Mouse (Mus musculus) stomach, embryonic 16.5 days (tissue): ENCODE results near the gene Rcor2. TPM values are rescaled to one million over a fixed set of nuclear protein-coding genes. Genes with fewer than 3 reads are reported as not detected.

ENCODE experiments used
- ATAC-seq: fragments of 200-750 bp; cut with Nextera tagmentation; 2 replicates; pipeline ENCODE4 v1.8.0; 2017; ENCODE audit warnings: moderate number of reproducible peaks, moderate TSS enrichment; ENCODE audit not compliant: insufficient read depth, low FRiP score
- H3K27ac ChIP-seq: fragments of 300-500 bp; sonication (generic); 2 replicates; pipeline ENCODE4 v1.5.1; 2014; ENCODE audit warnings: low read length
- H3K27me3 ChIP-seq: fragments of 300-500 bp; sonication (generic); 2 replicates; pipeline ENCODE4 v1.6.1; 2014; ENCODE audit warnings: low read length, control low read depth, mixed read lengths; ENCODE audit not compliant: control insufficient read depth, insufficient read depth
- H3K36me3 ChIP-seq: fragments of 300-500 bp; sonication (generic); 2 replicates; pipeline ENCODE4 v1.6.1; 2014; ENCODE audit warnings: low read length; ENCODE audit not compliant: control insufficient read depth, insufficient read depth
- H3K4me1 ChIP-seq: fragments of 300-500 bp; sonication (generic); 2 replicates; pipeline ENCODE4 v1.6.1; 2014; ENCODE audit warnings: low read length, control low read depth, mixed read lengths; ENCODE audit not compliant: control insufficient read depth, insufficient read depth
- H3K4me2 ChIP-seq: fragments of 300-500 bp; sonication (generic); 2 replicates; pipeline ENCODE4 v1.6.1; 2014; ENCODE audit warnings: low read depth, low read length, mixed read lengths
- H3K4me3 ChIP-seq: fragments of 300-500 bp; sonication (generic); replicated peaks from 2 replicates; pipeline ENCODE4 v1.5.1; 2014; ENCODE audit warnings: mild to moderate bottlenecking, low read length
- H3K9ac ChIP-seq: fragments of 300-500 bp; sonication (generic); 2 replicates; pipeline ENCODE4 v1.6.1; 2014; ENCODE audit warnings: low read length
- H3K9me3 ChIP-seq: fragments of 300-500 bp; sonication (generic); replicated peaks from 2 replicates; pipeline ENCODE4 v1.6.1; 2016; ENCODE audit warnings: low read length, control low read depth; ENCODE audit not compliant: control insufficient read depth
- WGBS: fragments of 180-500 bp; shearing (Covaris S2); extraction: QIAGEN DNeasy Blood & Tissue Kit; methylation state at CpG from one replicate; pipeline ENCODE4 v1.1.7; 2014; 5-methylcytosine and 5-hydroxymethylcytosine counted together
- polyA plus RNA-seq: library from polyadenylated mRNA; unstranded; fragments of >200 nt; fragmentation: Nextera tagmentation; extraction: Ambion mirVana; gene quantifications from 2 replicates; pipeline ENCODE4 v1.2.1, GENCODE M21; 2015

Rcor2 gene
- polyA plus RNA-seq, 1 experiment from 2014 or later: 5.4 TPM

GRCm38 (mm10) chr19:7307995-7308770 is 41.1 kb downstream of the Rcor2 start:
- 38% methylated on average over 8 of the region's 8 CpGs for WGBS
- Histone ChIP-seq H3K27ac (peak overlapping the region; percentile 98), H3K27me3 (no peaks in the 10 kb centered on the region), H3K9me3 (no peaks in the 10 kb centered on the region), H3K36me3 (no peaks in the 10 kb centered on the region), H3K4me3 (no peak overlapping the region), H3K4me1 (peaks cover 77% of the 10 kb centered on the region), H3K9ac (peak overlapping the region; percentile 15; the same call in 1 of the 2 replicates), H3K4me2 (peak overlapping the region; percentile 32)
- peak; percentile 79 for ATAC-seq

- Histone ChIP-seq H3K4me2 (0 out of 2 replicates have a peak overlapping the region, but pooled peaks have one; percentile 3), H3K9me3 (no peaks in the 10 kb centered on the region), H3K36me3 (no peaks in the 10 kb centered on the region), H3K27me3 (no peaks in the 10 kb centered on the region), H3K4me3 (no peak overlapping the region), H3K27ac (peak overlapping the region; percentile 98), H3K4me1 (peaks cover 74% of the 10 kb centered on the region), H3K9ac (peak overlapping the region; percentile 46)
- WGBS: 72% methylated on average over 2 of the region's 2 CpGs
- ATAC-seq: no peak
These were observed 42.7 kb downstream of the Rcor2 start for GRCm38 (mm10) chr19:7309738-7310330.

GRCm38 (mm10) chr19:7310704-7311103 is 43.6 kb downstream of the Rcor2 start:
- no peaks in the 10 kb centered on the region for H3K27me3 ChIP-seq
- WGBS: 14% methylated on average over 5 of the region's 5 CpGs
- H3K36me3 ChIP-seq: no peaks in the 10 kb centered on the region
- H3K4me3 ChIP-seq: no peak overlapping the region
- H3K4me1 ChIP-seq: peaks cover 73% of the 10 kb centered on the region
- H3K9me3 ChIP-seq: no peaks in the 10 kb centered on the region
- ATAC-seq: peak; percentile 85
- peak overlapping the region; percentile 46 for H3K9ac ChIP-seq
- peak overlapping the region; percentile 98 for H3K27ac ChIP-seq
- H3K4me2 ChIP-seq: peak overlapping the region; percentile 3; the same call in 1 of the 2 replicates

GRCm38 (mm10) chr19:7311306-7311705 is 44.2 kb downstream of the Rcor2 start:
- 29% methylated on average over 10 of the region's 10 CpGs for WGBS
- H3K36me3 ChIP-seq: no peaks in the 10 kb centered on the region
- no peaks in the 10 kb centered on the region for H3K9me3 ChIP-seq
- peaks cover 67% of the 10 kb centered on the region for H3K4me1 ChIP-seq
- H3K4me3 ChIP-seq: no peak overlapping the region; the same call in 1 of the 2 replicates
- H3K9ac ChIP-seq: peak overlapping the region; percentile 44
- H3K27ac ChIP-seq: peak overlapping the region; percentile 98
- no peaks in the 10 kb centered on the region for H3K27me3 ChIP-seq
- H3K4me2 ChIP-seq: peak overlapping the region; percentile 42; the same call in 1 of the 2 replicates
- no peak for ATAC-seq

- no peak for ATAC-seq
- Histone ChIP-seq H3K4me2 (no peak overlapping the region), H3K36me3 (no peaks in the 10 kb centered on the region), H3K9me3 (no peaks in the 10 kb centered on the region), H3K4me1 (peaks cover 47% of the 10 kb centered on the region), H3K4me3 (no peak overlapping the region), H3K27ac (0 out of 2 replicates have a peak overlapping the region, but pooled peaks have one; percentile 16), H3K9ac (no peak overlapping the region), H3K27me3 (no peaks in the 10 kb centered on the region)
- WGBS: 68% methylated on average over 2 of the region's 2 CpGs
These were observed 46.5 kb downstream of the Rcor2 start for GRCm38 (mm10) chr19:7313660-7314059.

GRCm38 (mm10) chr19:7314976-7315586 is 48.0 kb downstream of the Rcor2 start:
- H3K36me3 ChIP-seq: no peaks in the 10 kb centered on the region
- H3K4me2 ChIP-seq: no peak overlapping the region
- no peaks in the 10 kb centered on the region for H3K27me3 ChIP-seq
- H3K27ac ChIP-seq: no peak overlapping the region
- WGBS: 63% methylated on average over 8 of the region's 8 CpGs
- ATAC-seq: no peak
- H3K4me3 ChIP-seq: no peak overlapping the region
- H3K4me1 ChIP-seq: peaks cover 34% of the 10 kb centered on the region
- H3K9ac ChIP-seq: no peak overlapping the region
- H3K9me3 ChIP-seq: no peaks in the 10 kb centered on the region

GRCm38 (mm10) chr19:7315587-7315984 is 48.5 kb downstream of the Rcor2 start:
- Histone ChIP-seq H3K27me3 (no peaks in the 10 kb centered on the region), H3K4me1 (peaks cover 29% of the 10 kb centered on the region), H3K27ac (no peak overlapping the region), H3K4me3 (no peak overlapping the region), H3K9me3 (no peaks in the 10 kb centered on the region), H3K36me3 (no peaks in the 10 kb centered on the region), H3K4me2 (no peak overlapping the region), H3K9ac (no peak overlapping the region)
- 88% methylated on average over 4 of the region's 4 CpGs for WGBS
- no peak for ATAC-seq

- ATAC-seq: no peak
- no peak overlapping the region for H3K4me3 ChIP-seq
- no peak overlapping the region for H3K4me2 ChIP-seq
- peaks cover 19% of the 10 kb centered on the region for H3K4me1 ChIP-seq
- H3K27ac ChIP-seq: no peak overlapping the region
- H3K36me3 ChIP-seq: no peaks in the 10 kb centered on the region
- 65% methylated on average over 4 of the region's 4 CpGs for WGBS
- no peaks in the 10 kb centered on the region for H3K9me3 ChIP-seq
- H3K27me3 ChIP-seq: no peaks in the 10 kb centered on the region
- no peak overlapping the region for H3K9ac ChIP-seq
These were observed 49.7 kb downstream of the Rcor2 start for GRCm38 (mm10) chr19:7316822-7317221.

GRCm38 (mm10) chr19:7317716-7318115 is 50.6 kb downstream of the Rcor2 start:
- 78% methylated on average over 4 of the region's 4 CpGs for WGBS
- Histone ChIP-seq H3K4me2 (no peak overlapping the region), H3K4me1 (peaks cover 15% of the 10 kb centered on the region), H3K9me3 (no peaks in the 10 kb centered on the region), H3K27me3 (no peaks in the 10 kb centered on the region), H3K36me3 (no peaks in the 10 kb centered on the region), H3K9ac (no peak overlapping the region), H3K4me3 (no peak overlapping the region), H3K27ac (no peak overlapping the region)
- no peak for ATAC-seq
